Mouse (Mus musculus) left cerebral cortex, adult 2 months (tissue): ENCODE results near the gene Pmm1. TPM values are rescaled to one million over a fixed set of nuclear protein-coding genes. Genes with fewer than 3 reads are reported as not detected.

Experiments
- DNase-seq, 2 experiments: peaks; one replicate each; pipeline ENCODE4 v3.0.0; 2021 to 2022; ENCODE audit warnings: low spot score in 2 of 2, mixed read lengths in 1 of 2; ENCODE audit errors: extremely low spot score in 1 of 2
- H3K27ac ChIP-seq: fragments of 200-600 bp; 2 replicates; pipeline ENCODE4 v1.8.1; 2022
- H3K4me3 ChIP-seq: fragments of 200-600 bp; 2 replicates; pipeline ENCODE4 v1.8.1; 2022
- CTCF ChIP-seq: fragments of 200-600 bp; IDR thresholded peaks from 2 replicates; pipeline ENCODE4 v1.8.1; 2022; ENCODE audit warnings: antibody characterized with exemption, mild to moderate bottlenecking, moderate library complexity
- intact Hi-C: fragments of 180-260 bp; cut with DNase I; formaldehyde crosslinking; loops from one replicate; pipeline ENCODE4 v1.15.1; 2025
- total RNA-seq, 2 experiments: library from RNA; stranded (reverse); gene quantifications; 2 replicates each; pipeline ENCODE4 v1.2.3; 2021

Pmm1 gene
- total RNA-seq, 2 experiments from 2014 or later: 199 to 206 TPM

DNA sequence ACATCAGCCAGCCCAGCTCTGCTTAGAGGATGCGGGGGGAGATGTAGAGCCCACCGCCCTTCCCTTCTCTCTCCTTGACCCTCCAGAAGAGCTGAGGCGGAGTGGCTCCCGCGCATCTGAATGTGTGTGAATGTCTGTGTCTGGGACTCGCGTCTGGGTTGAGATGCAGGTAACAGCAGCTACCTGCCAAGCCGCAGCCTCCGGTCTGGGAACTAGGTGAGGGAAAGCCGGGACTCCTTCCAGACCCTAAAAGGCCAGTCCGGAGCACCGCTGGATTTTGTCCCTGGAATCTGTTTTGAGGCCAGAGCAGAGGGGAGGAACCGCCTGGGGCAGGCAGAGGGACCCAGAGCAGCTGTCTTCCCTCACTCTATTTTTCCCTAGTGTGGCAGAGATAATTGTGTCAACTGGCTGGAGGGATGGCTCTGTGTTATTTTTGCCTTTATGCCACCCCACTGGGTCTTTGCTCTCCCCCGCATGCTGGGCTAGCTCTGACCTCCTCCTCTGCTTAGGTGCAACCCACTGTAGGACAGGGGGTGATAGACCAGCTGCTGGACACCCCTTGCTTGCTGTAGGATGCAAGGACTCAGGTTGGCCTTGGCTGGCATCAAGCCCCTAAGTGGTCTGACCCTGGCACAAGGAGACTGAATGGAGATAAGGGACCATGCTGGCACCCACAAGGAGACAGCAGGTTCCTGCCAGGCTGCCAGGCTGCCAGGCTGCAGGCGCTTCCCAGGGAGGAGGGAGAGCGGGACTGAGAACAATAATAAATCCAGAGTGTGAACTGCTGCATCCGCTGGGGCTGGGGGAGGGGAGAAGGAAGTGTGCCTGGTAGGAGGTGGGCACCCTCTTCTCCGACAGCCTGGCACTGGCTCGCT, 23.4 kb downstream of the Pmm1 start:
- TF ChIP-seq CTCF: no peak
- peak overlapping the region; percentile 64 for H3K4me3 ChIP-seq
- DNase-seq: peak; percentile 75
- peak overlapping the region; percentile 87 for H3K27ac ChIP-seq
- intact Hi-C loops: no loop called here

DNA sequence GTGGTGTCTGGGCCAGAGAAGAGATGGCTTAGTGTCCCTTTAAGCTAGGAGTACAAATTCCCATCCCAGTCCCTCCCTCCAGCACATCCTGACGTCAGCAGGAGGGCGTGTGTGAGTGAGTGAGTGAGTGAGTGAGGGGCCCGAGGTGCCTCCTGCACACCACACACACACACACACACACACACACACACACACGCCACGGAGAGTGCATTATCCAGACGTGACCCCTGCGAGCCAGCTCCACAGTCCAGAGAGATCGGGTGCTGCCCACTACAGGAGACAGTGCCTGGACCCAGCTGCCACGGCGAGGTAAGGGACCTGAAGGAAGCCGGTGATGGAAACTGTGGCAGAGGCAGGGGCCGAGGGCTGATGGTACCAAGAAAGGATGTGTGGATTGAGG, 24.1 kb downstream of the Pmm1 start, which contains the start of gene Csdc2:
Gene Csdc2 (plus strand): TSS at position 81 of the 400 bp plus-strand sequence.
- intact Hi-C loops: no loop called here
- peak within 1 kb of the TSS; percentile 64 for H3K4me3 ChIP-seq
- peak within 1 kb of the TSS; percentile 87 for H3K27ac ChIP-seq
- no peak; the same call in none of the 2 replicates for TF ChIP-seq CTCF
- DNase-seq: peak; percentile 60 to 66

DNA sequence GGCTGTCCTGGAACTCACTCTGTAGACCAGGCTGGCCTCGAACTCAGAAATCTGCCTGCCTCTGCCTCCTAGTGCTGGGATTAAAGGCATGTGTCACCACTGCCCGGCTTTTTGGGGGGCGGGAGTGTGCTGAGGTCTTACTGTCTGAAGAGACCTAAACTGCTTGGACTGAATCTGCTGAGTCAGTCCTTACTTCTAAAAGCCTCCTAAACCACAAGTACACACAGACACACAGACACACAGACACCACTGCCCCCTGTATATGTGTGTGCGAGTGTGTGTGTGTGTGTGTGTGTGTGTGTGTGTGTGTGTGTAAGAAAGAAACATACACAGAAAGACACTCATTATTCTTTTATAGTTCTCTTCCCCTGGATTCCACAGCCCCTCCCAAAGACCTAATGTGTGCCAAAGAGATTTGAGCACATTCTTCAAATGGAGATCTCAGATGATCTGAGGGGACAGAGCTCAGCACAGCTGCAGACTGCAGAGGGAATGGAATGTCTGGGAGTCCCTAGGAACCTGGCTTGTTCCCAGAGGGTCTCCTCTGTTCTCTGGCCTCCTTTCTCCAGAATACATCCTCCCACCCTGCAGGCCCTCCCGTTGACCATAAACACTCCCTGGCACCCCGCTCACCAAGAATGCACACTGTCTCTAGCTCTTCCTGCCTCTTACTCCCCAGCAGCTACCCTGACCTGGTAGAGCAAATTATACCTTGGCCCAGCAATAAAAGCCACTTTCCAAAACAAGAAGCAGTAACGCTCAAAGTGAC, 24.7 kb downstream of the Pmm1 start:
- TF ChIP-seq CTCF: no peak
- intact Hi-C loops: no loop called here
- Histone ChIP-seq H3K27ac (peak overlapping the region; percentile 87), H3K4me3 (peak overlapping the region; percentile 64)
- DNase-seq: no peak

DNA sequence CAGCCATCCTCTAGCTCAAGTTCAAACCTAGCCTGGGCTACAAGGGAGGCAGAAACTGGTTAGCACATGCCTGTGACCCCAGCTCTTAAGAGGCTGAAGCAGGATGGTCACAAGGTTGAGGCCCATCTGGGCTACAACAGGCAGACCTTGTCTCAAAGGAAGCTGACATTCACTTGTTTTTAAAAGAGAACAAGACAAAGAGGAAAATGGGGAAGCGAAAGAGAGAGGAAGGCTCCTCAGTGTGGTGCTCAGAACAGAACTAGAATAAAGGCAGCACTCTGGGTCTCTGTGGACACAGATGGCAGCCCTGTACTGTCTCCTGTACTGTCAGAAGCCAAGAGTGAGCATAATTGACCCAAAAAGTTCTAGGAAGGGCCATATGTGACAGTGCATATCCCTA, 26.7 kb downstream of the Pmm1 start:
- no peak for DNase-seq
- intact Hi-C loops: no loop called here
- TF ChIP-seq CTCF: no peak
- Histone ChIP-seq H3K27ac (no peak overlapping the region), H3K4me3 (no peak overlapping the region)

DNA sequence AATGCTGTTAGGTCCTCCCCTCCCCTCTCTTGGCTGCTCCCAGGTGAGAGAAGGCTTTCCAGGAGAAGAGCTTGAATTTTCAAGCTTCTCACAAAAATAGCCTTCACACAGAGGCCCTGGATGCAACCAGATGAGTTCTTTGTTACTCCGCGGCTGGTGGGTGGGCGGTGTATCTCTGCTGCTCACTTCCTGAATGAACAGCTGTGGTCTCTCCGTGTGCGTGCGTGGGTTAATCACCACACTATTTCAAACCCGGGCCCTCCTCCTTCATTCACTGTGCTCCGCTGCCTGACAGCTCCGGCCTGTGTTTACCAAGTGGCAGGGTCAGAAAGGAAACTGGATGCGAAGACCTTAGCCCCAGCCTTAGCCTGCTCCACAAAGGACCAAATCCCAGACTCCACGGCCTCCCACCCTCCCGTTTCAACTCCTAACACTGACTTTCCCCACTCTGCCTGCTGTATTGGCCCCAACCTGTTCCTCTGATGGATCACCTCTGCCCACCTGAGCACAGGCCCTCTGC, 27.7 kb downstream of the Pmm1 start:
- intact Hi-C loops: no loop called here
- peak; percentile 74 to 76 for DNase-seq
- Histone ChIP-seq H3K4me3 (no peak overlapping the region), H3K27ac (no peak overlapping the region)
- no peak for TF ChIP-seq CTCF

DNA sequence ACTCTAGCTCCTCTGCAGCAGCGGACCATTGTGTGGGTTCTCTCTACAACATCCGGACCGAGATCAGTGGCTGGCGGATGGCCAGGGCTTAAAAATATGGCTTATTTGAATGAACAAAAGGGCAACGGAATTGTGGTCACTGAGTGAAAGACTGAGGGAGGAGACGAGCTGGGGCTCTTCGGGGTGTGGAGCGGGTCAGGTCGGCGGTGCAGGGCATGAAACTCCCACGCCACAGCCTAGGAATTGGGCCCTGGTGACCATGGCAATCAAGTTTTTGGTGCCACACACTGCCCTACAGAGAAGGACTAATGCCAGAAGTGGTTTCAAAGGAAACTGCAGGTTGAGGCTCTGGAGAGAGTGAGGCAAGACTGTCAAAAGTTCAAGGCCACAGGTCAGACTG, 32.5 kb downstream of the Pmm1 start:
- intact Hi-C loops: no loop called here
- DNase-seq: no peak
- TF ChIP-seq CTCF: no peak
- no peak overlapping the region for H3K4me3 ChIP-seq
- no peak overlapping the region; the same call in 1 of the 2 replicates for H3K27ac ChIP-seq

DNA sequence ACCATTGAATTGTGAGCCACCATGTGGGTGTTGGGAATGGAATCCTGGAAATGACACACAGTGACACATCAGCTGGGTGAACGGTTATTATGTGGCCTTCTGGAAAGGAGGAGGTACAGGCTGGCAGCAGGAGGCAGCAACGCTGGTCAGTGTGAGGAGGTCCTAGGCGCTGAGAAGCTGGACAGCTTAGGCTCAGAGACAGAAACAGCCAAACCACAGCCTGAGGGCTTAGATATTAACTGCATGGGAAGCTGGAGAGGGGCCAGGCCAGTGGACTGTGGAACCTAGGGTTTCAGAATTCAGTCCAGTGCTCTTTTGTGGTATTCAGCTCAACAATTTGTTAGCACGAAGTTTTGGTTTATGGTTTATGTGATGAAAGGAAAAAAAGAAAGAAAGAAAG, 33.0 kb downstream of the Pmm1 start:
- DNase-seq: no peak
- no peak for TF ChIP-seq CTCF
- H3K27ac ChIP-seq: no peak overlapping the region
- H3K4me3 ChIP-seq: no peak overlapping the region
- intact Hi-C loops: no loop called here

DNA sequence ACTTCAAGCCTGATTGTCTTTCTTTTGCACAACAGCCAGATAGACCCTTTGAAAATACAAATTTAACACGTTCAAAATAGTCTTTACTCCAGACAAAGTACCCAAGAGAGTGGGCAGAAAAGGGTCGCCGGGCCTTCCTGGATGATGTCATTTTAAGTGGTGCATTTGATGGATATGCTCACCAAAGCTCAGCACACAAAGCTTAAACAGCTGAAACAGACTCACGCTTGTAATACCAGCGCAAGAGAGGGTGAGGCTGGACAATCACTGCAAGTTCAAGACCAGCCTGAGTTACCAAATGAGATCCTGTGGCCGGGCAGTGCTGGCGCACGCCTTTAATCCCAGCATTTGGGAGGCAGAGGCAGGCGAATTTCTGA, 34.3 kb downstream of the Pmm1 start:
- no peak for DNase-seq
- intact Hi-C loops: no loop called here
- no peak for TF ChIP-seq CTCF
- H3K27ac ChIP-seq: peak overlapping the region; percentile 28; the same call in 1 of the 2 replicates
- H3K4me3 ChIP-seq: no peak overlapping the region

DNA sequence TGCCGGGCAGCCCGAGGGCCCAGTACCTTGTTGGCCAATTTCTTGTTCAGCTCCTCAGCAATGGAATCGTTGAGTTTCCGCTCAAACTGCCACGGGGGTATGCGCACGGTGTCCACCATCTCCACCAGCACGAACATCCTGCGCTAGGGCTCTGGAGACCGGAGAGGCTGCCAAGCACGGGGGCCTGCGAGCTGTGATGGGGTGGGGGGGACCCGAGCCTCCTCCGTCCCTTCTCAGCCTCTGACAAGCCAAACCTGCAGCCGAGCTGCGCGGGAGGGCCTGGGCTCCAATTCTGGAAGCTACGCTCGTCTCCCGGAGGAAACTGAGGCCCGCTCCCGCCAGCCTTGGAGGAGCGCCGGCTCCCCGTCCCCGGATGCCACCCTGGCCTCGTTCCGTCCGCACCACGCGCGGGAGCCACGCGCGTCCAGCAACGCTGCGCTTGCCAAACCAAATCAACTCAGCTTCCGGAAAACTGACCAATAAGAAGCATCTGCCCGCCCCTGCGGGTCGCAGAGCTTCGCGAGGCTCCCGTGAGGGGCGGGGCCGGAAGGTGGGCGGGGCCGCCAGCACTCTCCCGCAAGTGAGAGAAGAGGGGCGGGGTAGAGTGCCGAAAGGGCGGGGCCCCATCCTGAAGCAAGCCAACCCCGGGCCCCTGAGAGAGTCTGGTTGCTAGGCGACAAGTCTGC, 34.8 kb downstream of the Pmm1 start, which contains the start of gene Polr3h:
Gene Polr3h (minus strand): TSS at position 481 of the 686 bp plus-strand sequence.
- intact Hi-C loops: no loop called here
- peak within 1 kb of the TSS; percentile 74 for H3K27ac ChIP-seq
- DNase-seq: peak; percentile 90 to 95
- TF ChIP-seq CTCF: no peak
- H3K4me3 ChIP-seq: peak within 1 kb of the TSS; percentile 83

DNA sequence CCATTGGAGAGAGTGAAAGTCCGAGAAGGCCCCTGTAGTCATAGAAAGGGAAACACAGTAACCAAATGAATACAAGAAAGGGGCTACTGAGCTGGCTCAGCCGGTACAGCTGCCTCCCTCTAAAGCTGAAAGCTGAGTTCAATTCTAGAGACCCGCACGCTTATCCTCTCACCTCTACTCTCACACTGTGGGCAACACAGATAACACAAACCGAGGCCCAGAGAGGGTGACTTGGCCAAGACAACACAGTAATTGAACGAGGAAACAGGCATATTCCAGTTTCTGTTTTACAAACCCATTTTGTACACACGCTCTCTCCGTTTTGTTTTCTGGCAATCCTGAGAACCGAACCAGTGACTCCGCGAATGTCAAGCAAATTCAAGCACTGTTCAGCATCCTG, 35.8 kb downstream of the Pmm1 start:
- no peak for TF ChIP-seq CTCF
- peak overlapping the region; percentile 19; the same call in 1 of the 2 replicates for H3K27ac ChIP-seq
- no peak for DNase-seq
- H3K4me3 ChIP-seq: peak overlapping the region; percentile 83
- intact Hi-C loops: no loop called here

DNA sequence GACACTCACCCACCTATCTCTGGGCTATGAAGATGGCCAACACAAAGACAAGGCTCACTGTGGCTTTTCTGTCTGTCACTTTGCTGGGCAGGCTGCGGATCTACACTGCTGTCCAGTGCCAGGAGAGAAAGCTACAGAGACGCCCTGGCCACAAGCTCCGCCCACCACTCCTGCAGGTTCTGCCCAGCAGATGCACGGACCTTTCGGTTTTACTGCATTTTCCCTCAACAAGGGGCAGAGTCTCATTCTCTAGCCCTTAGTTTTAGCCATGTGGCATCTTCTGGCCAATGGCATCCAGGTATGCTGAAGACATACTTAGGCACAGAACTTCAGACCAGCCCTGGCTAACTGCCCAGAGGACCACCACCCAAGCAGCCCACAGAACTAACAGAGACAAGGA, 39.5 kb downstream of the Pmm1 start:
- Histone ChIP-seq H3K4me3 (no peak overlapping the region), H3K27ac (peak overlapping the region; percentile 76)
- DNase-seq: no peak
- intact Hi-C loops: no loop called here
- TF ChIP-seq CTCF: no peak
